Mouse (Mus musculus): Measurements from ENCODE around the gene Flrt3.

GRCm38 (mm10) chr2:140676728-140677127 lies 5.5 kb upstream of the Flrt3 start:
- no peak for TF ChIP-seq POLR2A (IDR thresholded peaks at IDR 0.05; ENCODE audit: extremely low read depth, insufficient read depth, low read length)
- TF ChIP-seq CTCF (IDR thresholded peaks at IDR 0.05; ENCODE audit: extremely low read depth, insufficient read depth, low read length) = no peak
